Mouse (Mus musculus): ENCODE data around the gene Osm. TPM values are rescaled to one million over a fixed set of nuclear protein-coding genes. Genes with fewer than 3 reads are reported as not detected.

Gene Osm
- polyA plus RNA-seq, 1 experiment from 2014 or later = not detected

- H3K9ac ChIP-seq (ENCODE audit: low read depth, low read length) = no peak overlapping the region
- H3K4me3 ChIP-seq (ENCODE audit: low read length) = no peak overlapping the region
- peak; percentile 40; the same call in 1 of the 2 replicates for ATAC-seq
- WGBS = 64% methylated on average over 1 of the region's 1 CpGs
- no peaks in the 10 kb centered on the region for H3K36me3 ChIP-seq (ENCODE audit: control insufficient read depth, insufficient read depth, low read length)
- H3K27me3 ChIP-seq (replicated peaks; ENCODE audit: control insufficient read depth, insufficient read depth, low read length) = no peaks in the 10 kb centered on the region
- no peaks in the 10 kb centered on the region for H3K9me3 ChIP-seq (ENCODE audit: control insufficient read depth, low read length)
- H3K4me1 ChIP-seq (ENCODE audit: control insufficient read depth, insufficient read depth, low read depth, low read length) = peaks cover 3% of the 10 kb centered on the region; the same call in 1 of the 2 replicates
- H3K4me2 ChIP-seq (ENCODE audit: low read length) = no peak overlapping the region
- H3K27ac ChIP-seq (ENCODE audit: low read depth, low read length) = no peak overlapping the region
Observed at GRCm38 (mm10) chr11:4197691-4198090, 38.5 kb upstream of the Osm start.

- Histone ChIP-seq H3K27me3 (replicated peaks; ENCODE audit: control insufficient read depth, insufficient read depth, low read length) (no peaks in the 10 kb centered on the region), H3K4me2 (ENCODE audit: low read length) (no peak overlapping the region), H3K36me3 (ENCODE audit: control insufficient read depth, insufficient read depth, low read length) (no peaks in the 10 kb centered on the region), H3K9me3 (ENCODE audit: control insufficient read depth, low read length) (no peaks in the 10 kb centered on the region), H3K4me3 (ENCODE audit: low read length) (no peak overlapping the region), H3K4me1 (ENCODE audit: control insufficient read depth, insufficient read depth, low read depth, low read length) (no peaks in the 10 kb centered on the region), H3K9ac (ENCODE audit: low read depth, low read length) (no peak overlapping the region), H3K27ac (ENCODE audit: low read depth, low read length) (no peak overlapping the region)
- ATAC-seq = no peak
- 65% methylated on average over 11 of the region's 11 CpGs for WGBS
Observed at GRCm38 (mm10) chr11:4201981-4202700, 34.1 kb upstream of the Osm start.

- Histone ChIP-seq H3K9me3 (ENCODE audit: control insufficient read depth, low read length) (no peaks in the 10 kb centered on the region), H3K9ac (ENCODE audit: low read depth, low read length) (no peak overlapping the region), H3K36me3 (ENCODE audit: control insufficient read depth, insufficient read depth, low read length) (peaks cover 1% of the 10 kb centered on the region; the same call in 1 of the 2 replicates), H3K27ac (ENCODE audit: low read depth, low read length) (no peak overlapping the region), H3K27me3 (replicated peaks; ENCODE audit: control insufficient read depth, insufficient read depth, low read length) (no peaks in the 10 kb centered on the region), H3K4me2 (ENCODE audit: low read length) (no peak overlapping the region), H3K4me1 (ENCODE audit: control insufficient read depth, insufficient read depth, low read depth, low read length) (no peaks in the 10 kb centered on the region), H3K4me3 (ENCODE audit: low read length) (no peak overlapping the region)
- ATAC-seq = no peak
- 87% methylated on average over 12 of the region's 12 CpGs for WGBS
Observed at GRCm38 (mm10) chr11:4202995-4203704, 33.1 kb upstream of the Osm start.

GRCm38 (mm10) chr11:4203705-4204074 lies 32.5 kb upstream of the Osm start:
- H3K27ac ChIP-seq (ENCODE audit: low read depth, low read length) = peak overlapping the region; percentile 19; the same call in 1 of the 2 replicates
- H3K9ac ChIP-seq (ENCODE audit: low read depth, low read length) = no peak overlapping the region
- H3K4me1 ChIP-seq (ENCODE audit: control insufficient read depth, insufficient read depth, low read depth, low read length) = no peaks in the 10 kb centered on the region
- WGBS = 39% methylated on average over 2 of the region's 2 CpGs
- ATAC-seq = peak; percentile 77
- H3K9me3 ChIP-seq (ENCODE audit: control insufficient read depth, low read length) = no peaks in the 10 kb centered on the region
- H3K36me3 ChIP-seq (ENCODE audit: control insufficient read depth, insufficient read depth, low read length) = peaks cover 2% of the 10 kb centered on the region; the same call in 1 of the 2 replicates
- no peak overlapping the region for H3K4me2 ChIP-seq (ENCODE audit: low read length)
- H3K27me3 ChIP-seq (replicated peaks; ENCODE audit: control insufficient read depth, insufficient read depth, low read length) = no peaks in the 10 kb centered on the region
- no peak overlapping the region for H3K4me3 ChIP-seq (ENCODE audit: low read length)

GRCm38 (mm10) chr11:4205097-4205655 lies 31.0 kb upstream of the Osm start:
- H3K36me3 ChIP-seq (ENCODE audit: control insufficient read depth, insufficient read depth, low read length) = peaks cover 6% of the 10 kb centered on the region
- no peaks in the 10 kb centered on the region for H3K9me3 ChIP-seq (ENCODE audit: control insufficient read depth, low read length)
- no peak overlapping the region for H3K4me2 ChIP-seq (ENCODE audit: low read length)
- no peak overlapping the region for H3K9ac ChIP-seq (ENCODE audit: low read depth, low read length)
- no peaks in the 10 kb centered on the region for H3K4me1 ChIP-seq (ENCODE audit: control insufficient read depth, insufficient read depth, low read depth, low read length)
- no peak overlapping the region for H3K4me3 ChIP-seq (ENCODE audit: low read length)
- WGBS = 88% methylated on average over 5 of the region's 5 CpGs
- no peak overlapping the region for H3K27ac ChIP-seq (ENCODE audit: low read depth, low read length)
- no peaks in the 10 kb centered on the region for H3K27me3 ChIP-seq (replicated peaks; ENCODE audit: control insufficient read depth, insufficient read depth, low read length)
- no peak for ATAC-seq

- Histone ChIP-seq H3K27ac (ENCODE audit: low read depth, low read length) (no peak overlapping the region), H3K4me1 (ENCODE audit: control insufficient read depth, insufficient read depth, low read depth, low read length) (no peaks in the 10 kb centered on the region), H3K4me2 (ENCODE audit: low read length) (no peak overlapping the region), H3K36me3 (ENCODE audit: control insufficient read depth, insufficient read depth, low read length) (peaks cover 8% of the 10 kb centered on the region), H3K4me3 (ENCODE audit: low read length) (no peak overlapping the region), H3K9ac (ENCODE audit: low read depth, low read length) (no peak overlapping the region), H3K9me3 (ENCODE audit: control insufficient read depth, low read length) (no peaks in the 10 kb centered on the region), H3K27me3 (replicated peaks; ENCODE audit: control insufficient read depth, insufficient read depth, low read length) (no peaks in the 10 kb centered on the region)
- no peak for ATAC-seq
- 87% methylated on average over 7 of the region's 7 CpGs for WGBS
Observed at GRCm38 (mm10) chr11:4205951-4206350, 30.3 kb upstream of the Osm start.

- no peak overlapping the region for H3K4me3 ChIP-seq (ENCODE audit: low read length)
- H3K4me1 ChIP-seq (ENCODE audit: control insufficient read depth, insufficient read depth, low read depth, low read length) = no peaks in the 10 kb centered on the region
- H3K27me3 ChIP-seq (replicated peaks; ENCODE audit: control insufficient read depth, insufficient read depth, low read length) = no peaks in the 10 kb centered on the region
- WGBS = 89% methylated on average over 6 of the region's 6 CpGs
- H3K9ac ChIP-seq (ENCODE audit: low read depth, low read length) = no peak overlapping the region
- H3K4me2 ChIP-seq (ENCODE audit: low read length) = no peak overlapping the region
- peaks cover 8% of the 10 kb centered on the region for H3K36me3 ChIP-seq (ENCODE audit: control insufficient read depth, insufficient read depth, low read length)
- no peak overlapping the region for H3K27ac ChIP-seq (ENCODE audit: low read depth, low read length)
- H3K9me3 ChIP-seq (ENCODE audit: control insufficient read depth, low read length) = no peaks in the 10 kb centered on the region
- ATAC-seq = no peak
Observed at GRCm38 (mm10) chr11:4206563-4206962, 29.7 kb upstream of the Osm start.

GRCm38 (mm10) chr11:4207655-4208054 lies 28.6 kb upstream of the Osm start:
- no peak overlapping the region for H3K9ac ChIP-seq (ENCODE audit: low read depth, low read length)
- no peak for ATAC-seq
- H3K36me3 ChIP-seq (ENCODE audit: control insufficient read depth, insufficient read depth, low read length) = peaks cover 14% of the 10 kb centered on the region
- H3K4me3 ChIP-seq (ENCODE audit: low read length) = no peak overlapping the region
- H3K27ac ChIP-seq (ENCODE audit: low read depth, low read length) = no peak overlapping the region
- no peaks in the 10 kb centered on the region for H3K4me1 ChIP-seq (ENCODE audit: control insufficient read depth, insufficient read depth, low read depth, low read length)
- H3K4me2 ChIP-seq (ENCODE audit: low read length) = no peak overlapping the region
- no peaks in the 10 kb centered on the region for H3K9me3 ChIP-seq (ENCODE audit: control insufficient read depth, low read length)
- no peaks in the 10 kb centered on the region for H3K27me3 ChIP-seq (replicated peaks; ENCODE audit: control insufficient read depth, insufficient read depth, low read length)
- WGBS = 95% methylated on average over 9 of the region's 9 CpGs

- WGBS = 81% methylated on average over 5 of the region's 5 CpGs
- Histone ChIP-seq H3K9ac (ENCODE audit: low read depth, low read length) (no peak overlapping the region), H3K4me2 (ENCODE audit: low read length) (no peak overlapping the region), H3K4me1 (ENCODE audit: control insufficient read depth, insufficient read depth, low read depth, low read length) (no peaks in the 10 kb centered on the region), H3K27me3 (replicated peaks; ENCODE audit: control insufficient read depth, insufficient read depth, low read length) (no peaks in the 10 kb centered on the region), H3K9me3 (ENCODE audit: control insufficient read depth, low read length) (no peaks in the 10 kb centered on the region), H3K27ac (ENCODE audit: low read depth, low read length) (no peak overlapping the region), H3K4me3 (ENCODE audit: low read length) (no peak overlapping the region), H3K36me3 (ENCODE audit: control insufficient read depth, insufficient read depth, low read length) (peaks cover 28% of the 10 kb centered on the region)
- ATAC-seq = no peak
Observed at GRCm38 (mm10) chr11:4209556-4209955, 26.7 kb upstream of the Osm start.
